Mouse (Mus musculus) R1 (cell line): Measurements from ENCODE around the gene Gm49027.

Experiments
- DNase-seq: peaks from one replicate; pipeline ENCODE4 v3.0.0-alpha.2; 2018; ENCODE audit warnings: low read depth, low spot score

Gm49027 gene

GRCm38 (mm10) chr5:123501973-123502372 is 23.3 kb downstream of the Gm49027 start:
- DNase-seq, result no peak

- peak; percentile 44 for DNase-seq
Observed at GRCm38 (mm10) chr5:123499717-123500116, 25.6 kb downstream of the Gm49027 start.

- DNase-seq, result no peak
Observed at GRCm38 (mm10) chr5:123489935-123490334, 35.4 kb downstream of the Gm49027 start.

- no peak for DNase-seq
Observed at GRCm38 (mm10) chr5:123489112-123489785, 36.0 kb downstream of the Gm49027 start, which contains the start of the genes Lrrc43 and Il31. Lrrc43 (plus strand) TSS chr5:123489305. Il31 (minus strand) TSS chr5:123489489.

GRCm38 (mm10) chr5:123487659-123488395 is 37.5 kb downstream of the Gm49027 start:
- DNase-seq, result no peak

- no peak for DNase-seq
Observed at GRCm38 (mm10) chr5:123473817-123474216, 51.5 kb downstream of the Gm49027 start.

GRCm38 (mm10) chr5:123470784-123471400 is 54.4 kb downstream of the Gm49027 start:
- no peak for DNase-seq

- no peak for DNase-seq
Observed at GRCm38 (mm10) chr5:123464638-123465037, 60.6 kb downstream of the Gm49027 start.
